Mouse (Mus musculus) right cerebral cortex, postnatal 4 days (tissue): ENCODE data around the gene Accs.

Experiments
- DNase-seq: peaks from one replicate; pipeline ENCODE4 v3.0.0-alpha.2; 2022

Gene Accs

DNA sequence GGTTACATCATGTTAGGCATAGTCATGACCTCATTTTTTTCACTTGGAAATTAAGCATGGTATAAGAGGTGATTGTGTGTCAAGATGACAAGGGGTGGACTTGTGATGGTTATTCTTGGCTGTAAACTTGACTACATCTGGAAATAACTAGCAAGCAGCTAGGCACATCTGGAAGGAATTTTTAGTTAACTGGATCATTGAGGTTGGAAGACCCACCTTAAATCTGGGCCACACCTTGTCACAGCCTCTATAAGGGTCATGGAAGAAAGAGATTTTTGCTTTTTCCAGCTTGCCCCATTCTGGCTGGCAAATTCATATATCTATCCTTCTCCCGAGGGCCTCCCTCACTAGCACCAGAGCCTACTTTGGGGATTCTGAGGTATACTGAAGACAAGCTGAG, 1.6 kb upstream of the Accs start:
- no peak for DNase-seq

DNA sequence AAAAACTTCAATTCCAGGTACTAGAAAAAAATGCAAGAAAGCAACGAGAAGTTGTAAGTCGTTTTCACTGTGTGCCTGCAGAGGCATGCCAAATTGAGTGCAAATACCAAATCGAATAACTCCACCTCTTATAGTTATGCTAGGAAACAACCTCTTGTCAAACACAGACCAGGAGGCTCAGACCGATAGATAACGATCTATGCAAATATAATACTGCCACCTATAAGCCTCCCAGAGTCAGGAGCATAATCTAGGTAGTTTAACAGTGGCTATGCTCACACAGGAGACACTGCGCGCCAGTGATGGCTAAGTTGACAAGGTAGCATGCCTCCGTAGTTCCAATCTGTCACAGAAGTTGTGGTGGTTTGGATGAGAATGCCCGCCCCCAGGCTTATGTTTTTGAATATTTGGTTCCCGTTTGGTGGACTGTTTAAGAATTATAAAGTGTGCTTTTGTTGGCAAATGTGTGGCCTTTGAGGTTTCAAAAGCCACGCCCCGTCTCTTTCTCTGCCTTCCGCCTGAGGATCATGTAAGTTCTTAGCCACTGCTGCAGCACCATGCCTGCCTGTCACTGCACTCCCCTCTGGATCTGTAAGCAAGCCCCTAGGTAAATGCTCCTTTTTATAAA, 688 bp upstream of the Accs start:
- DNase-seq = no peak

DNA sequence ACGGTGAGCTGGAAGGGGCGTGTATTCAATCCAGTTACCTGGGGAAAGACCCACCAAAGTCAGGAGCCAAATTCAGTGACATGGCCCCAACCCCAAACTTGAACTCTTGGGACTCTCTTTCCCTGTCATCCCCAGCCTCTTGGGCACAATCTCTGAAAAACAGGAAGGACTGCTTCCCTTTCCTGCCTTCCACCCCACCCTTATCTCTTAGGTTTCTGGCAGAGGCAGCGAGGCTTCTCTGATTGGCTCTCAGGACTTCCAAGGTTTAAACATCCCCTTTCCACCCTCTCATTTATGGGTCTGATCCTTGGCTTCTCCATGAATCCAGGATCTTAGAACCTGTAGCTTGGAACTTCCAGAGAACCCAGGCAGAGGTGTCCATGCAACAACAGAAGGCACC, 8.4 kb downstream of the Accs start:
- DNase-seq = no peak

DNA sequence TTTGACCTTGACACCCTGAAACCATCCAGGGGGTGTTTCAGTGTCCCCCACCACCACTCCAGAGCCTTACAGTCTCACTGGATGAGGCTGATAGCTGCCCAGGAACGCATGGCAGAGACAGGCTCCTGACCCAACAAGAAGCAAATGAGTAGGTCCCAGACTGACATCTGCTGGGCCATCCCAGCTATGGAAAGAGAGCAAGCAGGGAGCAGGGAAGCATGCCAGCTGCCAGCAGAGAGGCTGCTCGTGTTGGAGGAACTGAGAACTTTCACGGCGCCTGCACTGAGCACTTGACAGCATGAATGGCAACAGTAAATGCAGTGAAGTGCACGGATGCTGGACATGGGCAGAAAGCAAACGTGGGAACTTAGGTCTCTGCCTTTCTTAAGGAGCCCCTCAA, 9.6 kb downstream of the Accs start:
- DNase-seq = no peak

DNA sequence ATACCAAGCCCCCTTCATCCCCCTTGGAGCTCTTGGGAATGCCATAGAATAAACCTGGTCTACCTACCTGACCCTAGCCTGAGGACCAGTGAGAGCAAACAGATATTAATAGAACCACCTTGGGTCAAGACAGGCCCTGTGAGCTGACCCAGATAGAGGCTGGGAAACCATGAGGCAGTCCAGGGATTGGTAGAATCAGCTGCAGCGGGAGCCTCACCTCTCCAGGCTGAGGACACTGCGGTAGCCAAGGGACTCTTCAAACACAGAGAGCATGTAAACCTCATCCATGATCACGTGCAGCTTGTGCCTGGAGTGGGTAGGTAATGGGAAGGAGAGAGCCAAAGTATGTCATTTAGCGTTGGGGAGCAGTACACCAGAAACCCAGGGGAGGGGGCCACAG, 10.8 kb downstream of the Accs start:
- no peak for DNase-seq

DNA sequence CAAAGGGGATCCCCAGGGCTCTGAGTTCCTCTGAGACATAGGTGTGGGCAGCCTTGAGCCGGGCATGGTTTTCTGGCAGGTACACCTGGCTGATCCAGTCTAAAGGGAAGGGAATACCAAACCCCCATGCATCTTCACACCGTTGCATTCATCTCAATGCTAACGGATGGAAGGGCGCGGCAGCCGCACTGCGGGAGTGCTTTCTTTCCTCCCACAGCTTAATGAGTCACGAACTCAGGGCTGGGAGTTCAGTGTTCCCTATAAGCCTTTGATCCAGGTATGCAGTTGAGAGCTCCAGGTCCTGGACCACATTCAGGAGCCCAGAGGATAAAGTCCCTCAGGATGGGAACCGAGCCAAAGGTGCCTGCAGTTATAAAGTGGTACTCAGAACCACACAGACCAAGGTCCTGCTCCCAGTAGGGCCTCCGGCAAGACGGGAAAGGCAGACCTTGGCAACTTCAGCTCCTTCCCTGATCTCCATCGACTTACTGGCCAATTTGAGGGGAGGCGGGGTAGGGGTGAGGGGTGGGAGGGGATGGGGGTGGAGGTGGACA, 13.4 kb downstream of the Accs start:
- no peak for DNase-seq

DNA sequence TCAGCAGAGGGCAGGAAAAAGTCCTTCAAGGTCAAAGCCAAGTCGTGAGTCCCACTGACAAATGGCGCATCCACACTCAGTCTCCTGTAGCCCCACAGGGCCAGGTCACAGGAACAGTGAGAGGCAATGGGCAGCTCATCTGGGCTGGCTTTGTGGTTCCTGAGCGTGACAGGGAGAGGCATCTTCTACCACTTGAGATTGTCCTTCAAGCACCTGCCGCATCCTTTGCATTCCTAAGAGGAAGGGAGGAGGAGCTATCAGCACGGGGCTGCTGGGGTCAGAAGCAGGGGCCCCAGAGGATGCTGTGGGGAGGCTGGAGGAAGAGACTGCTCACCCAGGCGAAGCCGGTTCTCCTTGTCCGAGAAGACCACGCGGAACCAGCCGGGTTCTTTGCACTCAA, 14.1 kb downstream of the Accs start:
- DNase-seq = no peak

DNA sequence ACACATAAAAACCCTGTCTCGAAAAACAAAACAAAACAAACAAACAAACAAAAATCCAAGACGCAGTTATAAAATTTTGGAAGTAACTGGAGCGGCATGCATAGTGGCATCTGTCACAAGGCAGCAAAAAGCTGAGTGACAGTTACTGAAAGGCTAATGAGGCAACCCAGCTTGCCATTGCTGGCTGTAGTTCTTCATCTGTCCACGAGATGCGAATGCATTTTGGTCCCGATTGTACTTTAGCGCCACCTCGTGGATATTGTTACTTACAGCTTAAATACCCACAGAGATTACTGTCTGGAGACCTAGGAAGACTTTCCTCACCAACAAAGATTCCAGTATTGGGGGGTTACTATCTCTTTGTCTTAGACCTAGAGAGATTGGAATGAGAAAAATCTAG, 26.2 kb downstream of the Accs start:
- DNase-seq = peak; percentile 41

DNA sequence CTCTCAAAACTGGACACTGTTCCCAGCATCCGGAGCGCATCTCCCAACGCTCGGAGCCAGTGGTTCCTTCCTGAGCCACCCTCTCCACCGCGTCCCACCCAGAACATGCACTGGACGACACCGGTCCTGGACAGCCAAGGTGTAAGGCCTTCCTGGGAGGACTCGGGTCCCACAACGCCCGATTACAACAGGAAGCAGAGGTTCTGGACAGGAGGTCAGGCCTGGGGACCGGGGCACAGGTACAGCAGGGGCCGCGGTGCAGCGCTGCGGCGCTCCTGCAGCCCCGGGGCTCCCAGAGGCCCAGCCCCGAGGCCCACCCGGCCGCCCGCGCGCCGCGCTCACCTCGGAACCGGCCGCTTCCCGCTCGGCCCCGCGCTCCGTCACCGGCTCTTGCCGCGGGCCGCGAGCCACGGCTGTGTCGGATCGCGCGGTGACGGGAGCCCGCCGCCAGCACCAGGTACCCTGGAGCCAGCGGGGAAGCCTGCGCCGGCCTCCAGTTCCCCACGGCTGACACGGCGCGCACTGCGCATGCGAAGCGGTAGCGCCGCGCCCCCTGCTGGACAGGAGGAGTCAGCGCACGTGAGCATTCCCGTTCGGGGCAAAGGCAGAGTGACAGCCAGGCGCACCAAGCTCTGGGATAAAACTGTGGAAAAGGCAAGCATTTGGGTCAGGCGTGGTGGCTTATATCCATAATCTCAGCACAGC, 27.5 kb downstream of the Accs start, which contains the start of gene Ext2:
Gene Ext2, minus strand, starts transcription at position 524 of the 705 bp plus-strand sequence.
- DNase-seq = peak; percentile 97

DNA sequence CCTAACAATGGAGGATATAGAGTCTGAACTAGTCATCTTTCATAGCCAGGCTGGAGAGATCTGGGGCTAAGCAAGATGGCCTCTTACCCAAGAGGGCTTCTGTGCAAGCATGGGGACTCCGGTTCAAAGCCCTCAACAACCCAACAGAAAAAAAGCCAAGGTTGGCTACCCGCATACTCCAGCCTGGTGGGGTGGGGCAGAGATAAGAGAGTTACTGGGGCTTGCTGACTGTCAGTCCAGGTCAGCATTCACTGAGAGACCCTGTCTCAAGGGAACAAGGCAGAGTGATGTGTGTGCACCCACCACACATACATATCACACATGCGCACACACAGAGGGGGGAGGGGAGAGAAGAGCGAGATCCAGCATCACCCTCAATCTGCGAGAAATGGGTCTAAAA, 32.0 kb downstream of the Accs start:
- no peak for DNase-seq

DNA sequence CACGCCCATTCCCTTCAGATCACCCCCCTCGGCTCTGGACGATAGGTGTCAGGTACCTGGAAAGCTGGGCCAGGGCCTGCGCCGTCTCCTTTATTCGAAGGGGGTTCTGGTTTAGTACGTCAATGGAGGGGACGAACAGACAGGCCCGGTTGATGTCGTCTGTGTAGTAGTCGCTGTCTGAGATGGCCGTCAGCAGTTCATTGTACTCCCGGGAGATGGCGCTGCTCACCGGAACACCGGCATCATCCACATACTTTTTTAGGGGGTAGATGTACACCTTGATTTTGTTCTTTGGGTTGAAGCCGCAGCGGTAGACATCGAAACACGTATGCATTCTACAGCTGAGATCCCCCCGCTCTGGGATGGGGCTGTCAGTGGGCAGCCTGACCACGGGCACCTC, 36.4 kb downstream of the Accs start:
- DNase-seq = no peak

DNA sequence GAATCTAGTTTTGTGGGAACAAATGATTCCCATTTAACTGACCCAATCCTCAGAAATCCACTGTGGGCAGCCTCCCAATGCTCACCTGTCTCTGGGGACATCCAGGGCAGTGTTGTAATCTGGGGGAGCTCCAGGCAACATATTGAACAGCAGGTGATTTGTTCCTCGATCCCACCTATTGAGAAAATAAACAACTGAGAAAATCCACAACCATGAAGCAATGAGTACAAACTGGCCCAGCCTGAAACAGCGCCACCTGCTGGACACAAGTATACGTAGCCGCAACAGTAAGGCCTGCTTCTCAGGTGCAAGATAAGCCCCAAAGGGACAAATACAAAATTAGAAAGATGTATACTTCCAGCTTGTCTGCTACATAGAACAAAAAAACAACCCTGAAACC, 37.9 kb downstream of the Accs start:
- peak; percentile 79 for DNase-seq

DNA sequence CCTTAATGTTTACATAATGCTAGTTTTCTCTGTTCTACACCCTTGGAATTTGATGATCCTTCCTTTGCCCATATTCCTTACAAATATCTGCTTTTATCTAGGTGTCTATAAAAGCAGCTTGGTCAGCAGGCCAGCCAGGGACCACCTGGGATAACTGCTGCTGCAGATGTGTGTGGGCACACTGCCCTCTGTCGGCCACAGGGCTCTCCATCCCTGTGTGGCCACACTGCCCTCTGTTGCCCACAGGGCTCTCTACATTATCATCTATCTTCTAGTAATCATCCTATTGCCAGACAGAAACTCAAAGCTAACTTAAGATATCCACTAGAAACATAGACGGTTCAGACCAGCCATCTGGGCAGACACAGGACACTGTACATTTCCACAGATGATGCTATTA, 39.8 kb downstream of the Accs start:
- peak; percentile 26 for DNase-seq

DNA sequence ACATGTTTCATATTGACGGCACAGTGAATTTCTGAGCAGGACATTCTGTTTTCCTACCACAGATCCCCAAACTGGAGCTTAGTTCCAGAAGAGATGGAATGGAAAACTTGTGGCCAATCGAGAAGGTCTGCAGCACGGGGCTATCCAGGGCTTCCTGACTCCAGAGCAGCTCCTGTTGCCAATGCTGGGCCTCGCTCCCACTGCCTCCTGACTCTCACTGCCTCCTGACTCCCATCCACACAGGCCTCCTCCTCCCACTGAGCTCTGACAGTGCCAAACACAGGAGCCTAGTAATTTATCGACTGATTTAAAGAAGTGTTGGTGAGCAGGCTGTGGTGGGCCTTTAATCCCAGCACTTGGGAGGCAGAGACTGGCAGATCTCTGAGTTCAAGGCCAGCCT, 41.7 kb downstream of the Accs start:
- DNase-seq = no peak

DNA sequence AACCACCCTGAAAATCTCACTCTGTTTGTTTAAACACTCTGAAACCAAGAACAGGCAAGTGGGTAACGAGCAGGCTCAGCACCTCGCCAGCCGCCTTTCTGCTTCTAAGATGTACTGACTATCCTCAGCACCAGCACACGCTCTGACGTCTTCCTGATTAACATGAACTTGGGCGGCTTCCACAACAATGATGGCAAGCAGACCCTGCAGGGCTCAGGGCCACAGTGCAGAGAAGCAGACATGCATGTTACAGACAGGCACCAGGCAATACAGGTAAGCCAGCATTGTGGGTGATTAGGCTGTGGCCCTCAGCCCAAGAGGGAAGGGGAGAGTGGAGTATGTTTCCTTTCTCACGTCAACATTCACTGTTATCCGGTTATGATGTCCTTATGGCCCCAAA, 42.3 kb downstream of the Accs start:
- no peak for DNase-seq

DNA sequence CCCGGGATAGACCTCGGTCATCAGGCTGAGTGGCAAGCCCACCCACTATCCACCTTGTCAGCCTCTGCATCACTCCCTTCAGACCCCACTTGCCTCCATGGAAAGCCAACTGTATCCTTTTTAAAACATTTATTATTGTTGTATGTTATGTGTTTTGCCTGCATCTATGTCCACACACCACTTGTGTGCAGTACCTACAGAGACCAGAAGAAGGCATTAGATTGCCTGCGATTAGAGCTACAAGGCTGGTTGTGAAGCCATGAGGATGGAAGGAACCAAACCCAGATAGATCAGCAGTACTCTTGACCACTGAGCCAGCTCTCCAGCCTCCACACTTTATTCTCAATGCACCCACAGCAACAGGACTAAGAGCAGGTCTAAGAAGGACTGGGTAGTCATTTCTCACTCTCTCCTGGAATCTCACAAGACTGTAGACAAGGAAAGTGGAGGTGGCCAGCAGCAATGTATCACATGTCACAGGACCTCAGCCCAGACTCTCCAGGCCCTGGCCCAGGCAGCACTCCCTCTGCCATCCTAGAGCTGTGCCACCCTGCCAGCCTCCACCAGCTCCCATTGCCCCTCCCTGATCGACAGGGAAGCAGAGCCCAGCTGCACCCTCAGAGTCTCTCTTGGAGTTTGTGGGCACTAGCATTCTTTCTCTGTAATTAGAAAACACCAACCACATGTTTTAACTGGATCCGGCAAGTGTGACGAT, 43.1 kb downstream of the Accs start:
- no peak for DNase-seq

DNA sequence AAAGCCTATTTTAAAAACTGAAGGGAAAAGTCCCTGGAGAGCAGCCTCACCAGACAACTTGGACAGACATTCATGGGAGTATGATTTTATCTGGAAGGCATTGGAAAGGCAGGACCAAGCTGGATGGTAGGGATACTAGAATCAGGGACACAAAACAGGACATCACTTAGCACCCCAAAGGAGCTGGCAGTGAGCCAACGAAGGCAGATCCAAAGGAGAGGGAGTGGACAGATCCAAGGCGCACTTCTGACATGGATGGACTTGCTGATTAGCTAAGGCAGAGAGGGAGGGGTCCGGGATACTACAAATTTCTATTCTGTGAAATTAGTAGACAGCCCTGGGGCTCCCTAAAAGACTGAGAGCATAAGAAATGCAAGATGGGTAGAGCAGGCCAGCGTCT, 44.2 kb downstream of the Accs start:
- DNase-seq = no peak

DNA sequence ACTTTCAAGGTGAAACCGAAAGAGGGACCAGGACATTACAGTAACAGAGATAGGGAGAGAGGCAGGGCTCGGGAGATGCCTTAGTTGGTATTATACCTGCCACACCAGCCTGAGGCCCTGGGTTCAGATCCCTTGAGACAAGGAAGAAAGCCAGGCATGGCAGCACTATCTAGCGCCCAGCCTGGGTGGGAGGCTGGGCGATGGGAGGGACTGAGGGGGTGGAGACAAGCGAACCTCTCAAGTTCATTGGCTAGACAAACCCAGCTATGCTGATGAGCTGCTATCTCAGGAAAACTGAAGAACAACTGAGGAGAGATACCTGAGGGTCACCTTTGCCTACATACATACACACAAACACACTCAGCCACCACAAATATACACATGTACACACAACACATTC, 44.7 kb downstream of the Accs start:
- DNase-seq = no peak

DNA sequence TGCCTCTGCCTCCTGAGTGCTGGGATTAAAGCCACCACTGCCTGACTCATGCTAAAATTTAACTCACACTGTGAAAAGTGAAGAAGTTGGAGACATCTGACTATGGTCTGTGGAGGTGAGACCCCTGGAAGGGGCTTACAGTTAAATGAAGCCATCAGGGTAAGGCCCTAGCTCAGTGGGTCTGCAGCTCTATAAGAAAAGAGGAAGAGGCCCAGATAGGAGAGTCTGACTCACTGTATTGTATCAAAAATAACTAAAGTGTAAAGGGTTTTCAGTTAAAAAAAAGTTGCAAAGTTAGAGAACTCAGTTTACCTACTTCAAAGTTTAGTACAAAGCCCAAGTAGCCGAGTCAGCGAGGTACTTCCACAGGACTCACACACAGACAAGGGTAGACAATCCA, 46.8 kb downstream of the Accs start:
- DNase-seq = no peak

DNA sequence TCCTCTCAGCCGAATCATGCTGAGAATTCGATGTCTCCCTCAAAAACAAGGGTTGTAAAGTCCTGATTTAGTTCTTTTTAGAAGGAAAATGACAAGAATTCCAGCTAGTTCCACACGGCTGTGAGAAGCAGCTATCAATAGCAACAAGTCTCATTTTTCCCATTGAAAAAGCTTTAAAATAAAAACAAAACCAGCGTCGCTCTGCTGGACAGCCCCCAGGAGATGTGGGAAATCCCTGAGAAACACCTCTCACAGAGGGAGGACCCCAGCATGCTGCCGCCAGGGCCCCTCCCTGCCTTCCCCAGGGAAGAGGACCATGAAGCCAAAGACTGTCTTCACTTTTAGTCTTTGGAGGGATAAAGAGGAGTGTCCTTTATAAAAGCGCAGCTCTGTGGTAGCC, 48.6 kb downstream of the Accs start:
- no peak for DNase-seq

DNA sequence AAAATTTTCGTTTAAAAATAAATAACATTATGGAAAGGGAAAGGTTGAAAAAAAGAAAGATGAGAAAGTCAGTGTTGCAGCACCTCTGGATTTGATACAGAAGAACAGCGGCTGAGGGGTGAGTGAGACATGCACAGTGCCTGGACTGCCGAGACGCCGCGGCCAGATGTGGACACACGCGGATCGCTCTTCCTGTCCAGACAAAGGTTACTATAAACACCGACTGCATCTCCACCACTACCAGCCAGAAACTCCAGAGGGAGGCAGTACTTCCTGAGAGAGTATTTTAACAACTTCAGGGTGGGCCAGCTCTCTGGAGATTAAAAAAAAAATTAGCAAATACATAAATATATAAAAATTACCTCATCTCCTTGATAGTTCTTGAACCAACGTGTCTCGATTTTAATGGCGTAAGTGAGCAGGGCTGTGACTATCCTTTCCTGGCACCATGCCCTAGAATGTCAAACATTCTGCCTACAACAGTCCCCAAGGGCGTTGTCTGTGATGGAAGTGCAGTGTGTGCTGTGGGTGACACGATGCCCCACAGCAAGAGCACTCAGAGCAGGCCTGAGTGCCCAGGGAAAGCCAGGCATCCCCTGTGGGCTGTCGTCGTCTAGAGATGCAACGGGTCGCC, 52.5 kb downstream of the Accs start:
- no peak for DNase-seq

DNA sequence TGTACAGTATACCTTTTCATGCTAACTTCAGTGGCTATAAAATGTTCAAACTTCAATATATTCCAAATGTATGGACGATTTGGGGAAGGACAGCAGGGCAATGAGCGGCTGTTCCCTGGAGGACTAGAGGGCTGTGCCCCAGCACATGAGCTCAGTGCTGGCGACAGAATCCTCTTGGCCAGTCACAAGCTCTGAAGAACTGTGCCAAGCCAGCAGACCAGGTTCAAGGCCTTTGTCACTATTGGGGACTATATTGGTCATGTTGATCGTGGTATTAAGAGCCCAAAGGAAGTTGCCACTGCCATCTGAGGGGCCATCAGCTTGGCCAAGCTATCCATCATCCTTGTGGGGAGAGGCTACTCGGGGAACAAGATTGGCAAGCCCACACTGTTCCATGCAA, 55.4 kb downstream of the Accs start:
- no peak for DNase-seq
